Mouse (Mus musculus) megakaryocyte, embryonic 14.5 days (primary cell): Measurements from ENCODE around the gene Repin1. TPM values are rescaled to one million over a fixed set of nuclear protein-coding genes. Genes with fewer than 3 reads are reported as not detected.

ENCODE experiments used
- H3K27me3 ChIP-seq: replicated peaks from 2 replicates; pipeline ENCODE3; 2012; ENCODE audit warnings: inconsistent platforms
- H3K36me3 ChIP-seq: replicated peaks from 2 replicates; pipeline ENCODE3; 2012; ENCODE audit warnings: low read length, inconsistent platforms, mixed read lengths
- H3K4me1 ChIP-seq: 2 replicates; pipeline ENCODE4 v1.6.1; 2012; ENCODE audit warnings: inconsistent platforms
- H3K4me3 ChIP-seq: replicated peaks from 2 replicates; pipeline ENCODE3; 2012; ENCODE audit warnings: moderate library complexity, mild to moderate bottlenecking, inconsistent platforms
- H3K9me3 ChIP-seq: 2 replicates; pipeline ENCODE4 v1.6.1; 2012; ENCODE audit warnings: inconsistent platforms
- FLI1 ChIP-seq: IDR thresholded peaks from 2 replicates; pipeline ENCODE4 v1.6.1; 2012; ENCODE audit warnings: low read length, inconsistent platforms, mixed read lengths
- GATA1 ChIP-seq: IDR thresholded peaks from 3 replicates; pipeline ENCODE4 v1.6.1; 2012; ENCODE audit warnings: mixed read lengths, low read length, inconsistent platforms, borderline replicate concordance
- polyA plus RNA-seq: library from polyadenylated mRNA; stranded (reverse); fragments of >175 nt; gene quantifications from 2 replicates; pipeline ENCODE4 v1.2.3, GENCODE M21; 2012; ENCODE audit warnings: low replicate concordance; ENCODE audit not compliant: insufficient read depth

The Repin1 gene
- polyA plus RNA-seq, 1 experiment, result 72.0 TPM

DNA sequence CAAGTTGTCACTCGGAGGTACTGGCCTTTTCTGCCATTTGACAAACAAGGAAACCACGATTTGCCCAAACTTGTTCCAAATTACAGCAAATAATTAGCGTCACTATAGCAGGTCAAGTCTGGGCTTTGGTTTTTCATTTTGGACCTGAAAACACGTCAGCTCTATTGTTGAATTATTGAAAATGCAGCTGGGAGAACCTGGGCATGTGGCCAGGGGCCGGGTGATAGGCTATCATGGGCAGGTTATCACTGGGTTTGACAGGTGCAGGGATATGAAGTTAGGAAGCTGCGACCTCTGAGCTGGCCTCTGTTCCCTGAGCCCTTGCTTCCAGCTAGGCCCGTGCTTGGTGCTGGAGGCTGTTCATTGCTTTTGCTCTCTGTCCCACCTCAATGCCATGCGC lies 37.1 kb downstream of the Repin1 start:
- H3K4me3 ChIP-seq, result no peak overlapping the region
- H3K4me1 ChIP-seq, result peaks cover 64% of the 10 kb centered on the region
- H3K36me3 ChIP-seq, result peaks cover 35% of the 10 kb centered on the region
- peaks cover 12% of the 10 kb centered on the region for H3K9me3 ChIP-seq
- TF ChIP-seq GATA1, result no peak
- no peak for TF ChIP-seq FLI1
- peaks cover 27% of the 10 kb centered on the region for H3K27me3 ChIP-seq

GRCm38 (mm10) chr6:48635105-48635504 lies 41.4 kb downstream of the Repin1 start:
- TF ChIP-seq FLI1 (no peak), GATA1 (no peak)
- Histone ChIP-seq H3K9me3 (no peaks in the 10 kb centered on the region), H3K36me3 (peaks cover 24% of the 10 kb centered on the region), H3K27me3 (no peaks in the 10 kb centered on the region), H3K4me1 (peaks cover 76% of the 10 kb centered on the region), H3K4me3 (no peak overlapping the region)

GRCm38 (mm10) chr6:48636515-48636914 lies 42.8 kb downstream of the Repin1 start:
- TF ChIP-seq GATA1, result no peak
- TF ChIP-seq FLI1, result no peak
- no peaks in the 10 kb centered on the region for H3K27me3 ChIP-seq
- H3K4me1 ChIP-seq, result peaks cover 80% of the 10 kb centered on the region
- H3K4me3 ChIP-seq, result peak overlapping the region; percentile 6
- H3K36me3 ChIP-seq, result peaks cover 11% of the 10 kb centered on the region
- no peaks in the 10 kb centered on the region for H3K9me3 ChIP-seq

DNA sequence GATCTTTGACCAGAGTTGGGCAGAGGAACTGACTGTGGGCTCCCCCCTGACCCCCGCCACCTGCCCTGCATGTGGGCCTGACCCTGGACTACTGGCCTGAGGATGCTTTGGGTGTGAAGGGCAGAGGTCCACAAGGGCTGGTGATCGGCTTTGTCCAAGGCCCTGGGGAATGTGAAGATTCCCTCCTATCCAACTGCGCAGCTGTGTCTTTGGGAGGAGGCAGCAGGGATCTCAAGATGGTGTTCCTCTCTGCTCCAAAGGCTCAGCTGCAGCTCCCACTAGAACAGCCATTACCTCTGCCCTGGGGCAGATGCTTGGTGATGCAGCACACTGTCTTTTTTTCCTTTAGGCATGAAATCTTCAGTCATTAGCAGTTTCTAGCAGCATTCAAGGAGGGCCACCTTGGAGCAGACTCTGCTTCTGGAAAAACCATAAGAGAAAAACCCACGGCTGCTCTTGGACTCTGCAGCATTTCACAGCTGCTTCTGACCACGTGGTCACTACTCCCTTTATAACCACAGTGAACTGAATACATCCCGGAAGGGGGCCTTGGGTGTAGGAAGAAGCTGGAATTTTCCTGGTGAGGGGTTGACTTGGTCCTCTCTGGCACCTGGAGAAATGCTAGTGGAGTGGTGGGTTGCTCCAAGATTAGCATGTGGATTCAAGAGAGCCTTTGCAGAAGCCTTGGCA lies 44.3 kb downstream of the Repin1 start:
- peaks cover 75% of the 10 kb centered on the region for H3K4me1 ChIP-seq
- TF ChIP-seq GATA1, result no peak
- TF ChIP-seq FLI1, result no peak
- H3K4me3 ChIP-seq, result no peak overlapping the region
- H3K27me3 ChIP-seq, result no peaks in the 10 kb centered on the region
- no peaks in the 10 kb centered on the region for H3K36me3 ChIP-seq
- no peaks in the 10 kb centered on the region for H3K9me3 ChIP-seq

DNA sequence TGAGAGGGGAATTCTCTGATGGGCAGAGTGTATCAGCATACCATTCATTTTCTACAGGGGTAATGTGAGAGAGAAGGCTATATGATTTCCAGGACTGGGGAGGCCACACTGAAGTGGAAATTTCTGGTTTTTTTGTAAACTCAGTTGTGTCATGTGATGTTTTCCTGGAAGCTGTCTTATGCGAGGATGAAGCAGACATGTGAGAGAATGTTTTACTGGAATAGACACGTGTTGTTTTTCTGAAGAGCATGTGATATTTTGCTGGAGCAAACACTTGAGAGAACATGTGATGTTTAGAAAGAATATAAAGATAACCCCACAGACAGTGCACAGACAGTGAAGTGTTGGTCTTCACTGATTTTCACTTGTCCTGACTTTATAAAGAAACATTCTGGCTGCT lies 44.9 kb downstream of the Repin1 start:
- TF ChIP-seq FLI1 (no peak), GATA1 (no peak)
- Histone ChIP-seq H3K4me1 (peaks cover 69% of the 10 kb centered on the region), H3K9me3 (no peaks in the 10 kb centered on the region), H3K4me3 (no peak overlapping the region), H3K36me3 (no peaks in the 10 kb centered on the region), H3K27me3 (no peaks in the 10 kb centered on the region)

DNA sequence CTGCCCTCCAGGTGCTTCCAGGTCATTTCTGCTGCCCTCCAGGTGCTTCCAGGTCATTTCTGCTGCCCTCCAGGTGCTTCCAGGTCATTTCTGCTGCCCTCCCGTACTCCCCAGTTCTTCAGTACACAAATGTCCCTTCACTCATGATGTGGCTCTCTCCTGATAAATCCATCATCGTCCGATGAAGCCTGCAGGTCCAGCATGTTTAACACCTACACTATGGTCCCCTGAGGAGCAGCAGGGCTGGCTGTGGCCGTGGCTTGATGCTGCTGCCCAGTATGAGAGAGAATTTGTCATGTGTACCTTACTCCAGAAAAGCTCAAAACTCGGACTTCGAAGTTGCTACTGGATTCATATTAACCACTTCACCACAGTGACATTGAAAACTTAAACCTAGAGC lies 47.7 kb downstream of the Repin1 start:
- Histone ChIP-seq H3K4me1 (peaks cover 56% of the 10 kb centered on the region), H3K36me3 (no peaks in the 10 kb centered on the region), H3K9me3 (no peaks in the 10 kb centered on the region), H3K4me3 (no peak overlapping the region), H3K27me3 (peaks cover 1% of the 10 kb centered on the region)
- TF ChIP-seq FLI1, result no peak
- no peak for TF ChIP-seq GATA1

DNA sequence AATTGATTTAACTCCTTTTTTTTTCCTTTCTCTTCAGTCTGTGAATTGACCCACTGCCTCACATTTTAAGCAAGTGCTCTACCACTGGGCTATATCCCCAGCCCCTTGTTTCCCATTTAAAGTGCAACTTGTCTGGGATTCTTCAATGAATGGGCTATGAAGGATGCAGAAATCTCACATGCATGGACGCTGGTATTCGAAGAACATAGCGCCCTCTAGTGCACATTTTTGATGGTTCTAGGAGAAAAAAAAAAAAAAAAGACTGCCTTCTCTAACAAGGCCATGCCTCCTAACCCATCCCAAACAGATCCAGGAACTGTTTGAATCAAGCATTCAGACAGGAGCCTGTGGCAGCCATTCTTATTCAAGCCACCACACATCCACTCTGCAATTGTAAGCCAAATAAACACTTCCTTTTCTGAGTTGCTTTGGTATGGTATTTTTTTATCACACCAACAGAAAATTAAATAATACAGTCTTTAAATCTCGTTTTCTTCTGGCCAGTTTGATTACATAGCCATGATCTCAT lies 49.1 kb downstream of the Repin1 start:
- Histone ChIP-seq H3K27me3 (peaks cover 1% of the 10 kb centered on the region), H3K9me3 (no peaks in the 10 kb centered on the region)
- no peak for TF ChIP-seq FLI1
- TF ChIP-seq GATA1, result no peak

GRCm38 (mm10) chr6:48645660-48646308 lies 52.1 kb downstream of the Repin1 start:
- Histone ChIP-seq H3K4me3 (peak overlapping the region; percentile 80), H3K27me3 (peaks cover 3% of the 10 kb centered on the region), H3K36me3 (peaks cover 6% of the 10 kb centered on the region), H3K9me3 (peaks cover 8% of the 10 kb centered on the region), H3K4me1 (peaks cover 32% of the 10 kb centered on the region)
- TF ChIP-seq FLI1, result no peak

More for the DNA sequence above, 49.1 kb downstream of the Repin1 start:
- H3K4me3 ChIP-seq, result no peak overlapping the region
- H3K4me1 ChIP-seq, result peaks cover 56% of the 10 kb centered on the region
- no peaks in the 10 kb centered on the region for H3K36me3 ChIP-seq

GRCm38 (mm10) chr6:48646309-48646690 lies 52.6 kb downstream of the Repin1 start:
- peaks cover 32% of the 10 kb centered on the region for H3K4me1 ChIP-seq
- peaks cover 6% of the 10 kb centered on the region for H3K36me3 ChIP-seq
- H3K4me3 ChIP-seq, result no peak overlapping the region
- peaks cover 3% of the 10 kb centered on the region for H3K27me3 ChIP-seq
- TF ChIP-seq FLI1, result no peak
- TF ChIP-seq GATA1, result no peak
- H3K9me3 ChIP-seq, result peaks cover 8% of the 10 kb centered on the region

GRCm38 (mm10) chr6:48646995-48647394 lies 53.3 kb downstream of the Repin1 start, which contains the start of gene Gimap8:
Gene Gimap8 (plus strand): TSS chr6:48647234.
- Histone ChIP-seq H3K4me3 (peak within 1 kb of the TSS; percentile 77), H3K27me3 (peaks cover 3% of the 10 kb centered on the region), H3K4me1 (peaks cover 32% of the 10 kb centered on the region), H3K36me3 (peaks cover 6% of the 10 kb centered on the region), H3K9me3 (peaks cover 8% of the 10 kb centered on the region)
- TF ChIP-seq FLI1, result no peak
- no peak for TF ChIP-seq GATA1
